Mouse (Mus musculus) CH12.LX (cell line): Measurements from ENCODE around the gene Gnb2. TPM values are rescaled to one million over a fixed set of nuclear protein-coding genes. Genes with fewer than 3 reads are reported as not detected.

Source experiments
- DNase-seq: peaks from one replicate; pipeline ENCODE4 v3.0.0-alpha.2; 2013; ENCODE audit errors: extremely low read depth
- H3K27ac ChIP-seq: 2 replicates; pipeline ENCODE4 v1.5.1; 2012; ENCODE audit warnings: low read depth, mild to moderate bottlenecking, control low read depth, moderate library complexity; ENCODE audit not compliant: insufficient read depth
- H3K27me3 ChIP-seq: replicated peaks from 2 replicates; pipeline ENCODE3; 2012; ENCODE audit warnings: inconsistent platforms
- H3K36me3 ChIP-seq, 2 experiments: replicated peaks in 1 of 2; 2 replicates each; pipeline versions ENCODE3 to v1.6.1; 2012; ENCODE audit warnings: inconsistent platforms in 1 of 2, low read length in 1 of 2, mild to moderate bottlenecking in 1 of 2, mixed read lengths in 1 of 2, moderate library complexity in 1 of 2; ENCODE audit not compliant: control insufficient read depth in 1 of 2, insufficient read depth in 1 of 2
- H3K4me1 ChIP-seq, 2 experiments: 2 replicates each; pipeline ENCODE4 v1.6.1; 2012; ENCODE audit warnings: inconsistent platforms in 1 of 2, moderate library complexity in 1 of 2; ENCODE audit not compliant: insufficient read depth in 2 of 2, control insufficient read depth in 1 of 2
- H3K4me2 ChIP-seq: 2 replicates; pipeline ENCODE4 v1.6.1; 2012; ENCODE audit warnings: low read depth, mild to moderate bottlenecking, control low read depth; ENCODE audit not compliant: poor library complexity, insufficient read depth, severe bottlenecking
- H3K4me3 ChIP-seq, 3 experiments: fragments of 150-350 bp in 1 of 3; sonication (generic) in 1 of 3; replicated peaks in 1 of 3; 2 replicates each; pipeline versions ENCODE3 to v1.5.1; 2011 to 2012; ENCODE audit warnings: low read depth in 2 of 3, low read length in 2 of 3, mild to moderate bottlenecking in 2 of 3, moderate library complexity in 2 of 3, control low read depth in 1 of 3, improper control_type of control experiment in 1 of 3, inconsistent platforms in 1 of 3, mixed read lengths in 1 of 3; ENCODE audit not compliant: poor library complexity in 1 of 3
- H3K79me2 ChIP-seq: replicated peaks from 2 replicates; pipeline ENCODE4 v1.6.1; 2012; ENCODE audit warnings: mild to moderate bottlenecking, moderate library complexity; ENCODE audit not compliant: control insufficient read depth, poor library complexity, insufficient read depth, severe bottlenecking; ENCODE audit errors: extremely low read depth
- H3K9ac ChIP-seq: 2 replicates; pipeline ENCODE4 v1.6.1; 2012; ENCODE audit warnings: low read depth, mild to moderate bottlenecking, control low read depth, moderate library complexity; ENCODE audit not compliant: insufficient read depth
- H3K9me3 ChIP-seq: replicated peaks from 2 replicates; pipeline ENCODE3; 2012; ENCODE audit warnings: low read length, inconsistent platforms, mixed read lengths
- CHD1 ChIP-seq: IDR thresholded peaks from 2 replicates; pipeline ENCODE4 v1.6.1; 2012; ENCODE audit warnings: low read depth, low read length, improper control_type of control experiment, inconsistent platforms
- ELF1 ChIP-seq: IDR thresholded peaks from 2 replicates; pipeline ENCODE4 v1.6.1; 2014; ENCODE audit warnings: low read depth, mild to moderate bottlenecking, inconsistent platforms, low read length, improper control_type of control experiment
- ETS1 ChIP-seq: conservative IDR thresholded peaks from 2 replicates; pipeline ENCODE4 v1.6.1; 2012; ENCODE audit warnings: low read depth, mild to moderate bottlenecking, inconsistent platforms, low read length, improper control_type of control experiment, moderate library complexity
- HCFC1 ChIP-seq: IDR thresholded peaks from 2 replicates; pipeline ENCODE4 v1.6.1; 2012; ENCODE audit warnings: low read depth, mild to moderate bottlenecking, inconsistent platforms, low read length, improper control_type of control experiment
- JUN ChIP-seq: IDR thresholded peaks from 2 replicates; pipeline ENCODE4 v1.6.1; 2011; ENCODE audit warnings: low read depth, mild to moderate bottlenecking, low read length, improper control_type of control experiment, moderate library complexity; ENCODE audit not compliant: insufficient read depth
- JUND ChIP-seq: conservative IDR thresholded peaks from 2 replicates; pipeline ENCODE4 v1.6.1; 2011; ENCODE audit warnings: low read depth, low read length, improper control_type of control experiment
- MAFK ChIP-seq: IDR thresholded peaks from 2 replicates; pipeline ENCODE4 v1.6.1; 2011; ENCODE audit warnings: low read length, improper control_type of control experiment; ENCODE audit not compliant: insufficient replicate concordance
- MAX ChIP-seq: IDR thresholded peaks from 2 replicates; pipeline ENCODE4 v1.6.1; 2011; ENCODE audit warnings: low read length, improper control_type of control experiment
- MEF2A ChIP-seq: IDR thresholded peaks from 2 replicates; pipeline ENCODE4 v1.6.1; 2014; ENCODE audit warnings: low read depth, mild to moderate bottlenecking, inconsistent platforms, low read length, improper control_type of control experiment, borderline replicate concordance
- MYC ChIP-seq: IDR thresholded peaks from 2 replicates; pipeline ENCODE4 v1.6.1; 2011; ENCODE audit warnings: low read depth, mild to moderate bottlenecking, improper control_type of control experiment, low read length
- NELFE ChIP-seq: IDR thresholded peaks from 2 replicates; pipeline ENCODE4 v1.6.1; 2011; ENCODE audit warnings: low read depth, low read length, improper control_type of control experiment
- PAX5 ChIP-seq: IDR thresholded peaks from 2 replicates; pipeline ENCODE4 v1.6.1; 2012; ENCODE audit warnings: low read length, inconsistent platforms, mixed read lengths
- POLR2A ChIP-seq: IDR thresholded peaks from 2 replicates; pipeline ENCODE4 v1.6.1; 2011; ENCODE audit warnings: low read depth, mild to moderate bottlenecking, improper control_type of control experiment, low read length
- POLR2AphosphoS2 ChIP-seq: IDR thresholded peaks from 2 replicates; pipeline ENCODE4 v1.6.1; 2011; ENCODE audit warnings: low read depth, low read length, improper control_type of control experiment
- RAD21 ChIP-seq: IDR thresholded peaks from 2 replicates; pipeline ENCODE4 v1.6.1; 2011; ENCODE audit warnings: low read depth, mild to moderate bottlenecking, low read length, improper control_type of control experiment, moderate library complexity
- TBP ChIP-seq: conservative IDR thresholded peaks from 2 replicates; pipeline ENCODE4 v1.6.1; 2011; ENCODE audit warnings: low read depth, low read length, improper control_type of control experiment
- UBTF ChIP-seq: IDR thresholded peaks from 2 replicates; pipeline ENCODE4 v1.6.1; 2012; ENCODE audit warnings: low read depth, mild to moderate bottlenecking, inconsistent platforms, low read length, improper control_type of control experiment, moderate library complexity
- USF1 ChIP-seq: IDR thresholded peaks from 2 replicates; pipeline ENCODE4 v1.6.1; 2014; ENCODE audit warnings: low read depth, mild to moderate bottlenecking, inconsistent platforms, low read length, improper control_type of control experiment
- USF2 ChIP-seq: conservative IDR thresholded peaks from 2 replicates; pipeline ENCODE4 v1.6.1; 2011; ENCODE audit warnings: low read depth, low read length, improper control_type of control experiment
- ZC3H11A ChIP-seq: IDR thresholded peaks from 2 replicates; pipeline ENCODE4 v1.6.1; 2012; ENCODE audit warnings: low read depth, mild to moderate bottlenecking, inconsistent platforms, low read length, improper control_type of control experiment
- ZMIZ1 ChIP-seq: IDR thresholded peaks from 2 replicates; pipeline ENCODE4 v1.6.1; 2012; ENCODE audit warnings: low read depth, mild to moderate bottlenecking, inconsistent platforms, low read length, improper control_type of control experiment
- dilution Hi-C: fragments of 300-500 bp; cut with MboI; formaldehyde crosslinking; loops from 2 replicates; pipeline ENCODE4 v1.14.3; 2020; ENCODE audit warnings: low sequenced_read_pairs; ENCODE audit not compliant: extremely low pct_unique_long_range_greater_than_20kb, extremely low pct_ligation_motif_present
- in situ Hi-C: fragments of 300-500 bp; cut with MboI; formaldehyde crosslinking; loops from 3 replicates; pipeline ENCODE4 v1.14.3; 2019; ENCODE audit warnings: low sequenced_read_pairs, low pct_ligation_motif_present, low pct_unique_long_range_greater_than_20kb, mixed read lengths
- polyA plus RNA-seq: library from polyadenylated mRNA; unstranded; fragments of >175 nt; gene quantifications from 2 replicates; pipeline ENCODE4 v1.2.1, GENCODE M21; 2012; ENCODE audit warnings: low read depth; ENCODE audit not compliant: insufficient read length
- total RNA-seq, 2 experiments: library from RNA; depleted of rRNA; stranded (reverse); fragments of 300-350 nt in 1 of 2; fragments of >200 nt in 1 of 2; gene quantifications; 2 replicates each; pipeline ENCODE4 v1.2.3; 2012 to 2014

Gene Gnb2
- total and polyA plus RNA-seq, 3 experiments: 264 to 480 (median 327) TPM

DNA sequence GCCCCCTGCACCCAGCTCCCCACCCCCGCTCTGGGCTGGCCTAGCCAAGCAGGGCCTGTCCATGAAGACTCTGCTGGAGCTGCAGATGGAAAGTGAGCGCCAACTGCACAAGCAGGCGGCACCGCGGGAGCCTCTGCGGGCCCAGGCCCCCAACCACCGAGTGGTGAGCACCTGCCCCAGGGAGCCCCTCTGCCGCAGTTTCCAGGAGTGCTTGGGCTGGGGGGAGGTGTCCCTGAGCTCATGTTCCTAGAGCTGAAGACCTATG, 9.1 kb downstream of the Gnb2 start:
- dilution Hi-C loops: no loop called here
- peaks cover 0 to 22% of the 10 kb centered on the region in 2 experiments; a peak in 2 of 4 replicates for H3K4me1 ChIP-seq
- no peak overlapping the region for H3K4me2 ChIP-seq
- no peak overlapping the region for H3K9ac ChIP-seq
- H3K27me3 ChIP-seq: no peaks in the 10 kb centered on the region
- H3K27ac ChIP-seq: no peak overlapping the region
- no peak for DNase-seq
- peaks cover 91 to 99% of the 10 kb centered on the region in 2 experiments for H3K36me3 ChIP-seq
- H3K79me2 ChIP-seq: no peaks in the 10 kb centered on the region
- in situ Hi-C loops: loop anchor here (25.0 kb wide), 1 partner anchor 238 kb away; no protein-coding TSS in a partner anchor
- H3K4me3 ChIP-seq: no peak overlapping the region
- TF ChIP-seq USF1 (no peak), RAD21 (no peak), USF2 (no peak), HCFC1 (no peak), MYC (no peak), MEF2A (no peak)
- H3K9me3 ChIP-seq: no peaks in the 10 kb centered on the region

DNA sequence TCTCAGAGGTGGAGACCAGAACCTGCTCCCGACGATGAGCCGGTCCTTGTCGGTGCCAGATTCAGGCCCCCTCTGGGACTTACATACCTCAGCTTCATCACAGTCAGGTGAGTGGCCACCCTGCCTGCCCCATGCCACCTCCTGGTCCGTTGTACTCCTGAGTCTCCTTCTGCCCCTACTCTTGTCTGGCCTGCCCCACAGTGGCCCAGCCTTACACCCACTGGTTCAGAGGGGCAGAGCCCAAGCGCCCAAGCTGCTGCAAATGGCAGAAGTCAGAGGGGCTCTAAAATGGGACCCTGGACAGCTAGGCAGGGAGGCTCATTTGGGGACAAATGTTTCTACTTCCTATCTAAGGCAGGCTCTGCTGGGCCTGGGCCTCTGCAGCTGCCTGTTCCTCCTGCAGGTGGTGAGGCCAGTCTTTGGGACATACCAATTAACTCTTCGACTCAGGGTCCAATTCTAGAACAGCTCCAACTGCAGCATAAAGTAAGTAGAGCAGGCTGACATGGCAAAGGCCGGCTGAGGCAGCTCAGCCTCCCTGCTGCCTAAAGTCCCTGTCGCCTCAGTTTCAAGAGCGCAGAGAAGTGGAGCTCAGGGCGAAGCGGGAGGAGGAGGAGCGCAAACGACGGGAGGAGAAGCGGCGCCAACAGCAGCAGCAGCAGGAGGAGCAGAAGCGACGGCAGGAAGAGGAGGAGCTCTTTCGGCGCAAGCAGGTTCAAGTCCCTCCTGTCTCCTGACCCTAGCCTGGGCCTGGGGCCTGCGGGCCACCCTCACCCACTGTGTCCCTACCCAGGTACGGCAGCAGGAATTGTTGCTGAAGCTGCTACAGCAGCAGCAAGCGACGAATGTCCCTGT, 9.7 kb downstream of the Gnb2 start:
- no peaks in the 10 kb centered on the region for H3K27me3 ChIP-seq
- TF ChIP-seq JUND: no peak
- TF ChIP-seq ELF1: no peak
- no peak for TF ChIP-seq ZMIZ1
- TF ChIP-seq TBP: no peak
- TF ChIP-seq PAX5: no peak
- no peak for TF ChIP-seq NELFE
- TF ChIP-seq UBTF: no peak
- TF ChIP-seq ZC3H11A: no peak
- TF ChIP-seq CHD1: no peak
- no peak for TF ChIP-seq POLR2AphosphoS2
- TF ChIP-seq USF1: no peak
- TF ChIP-seq MAX: no peak
- no peak for TF ChIP-seq MAFK
- no peak for TF ChIP-seq POLR2A
- no peak for TF ChIP-seq ETS1
- TF ChIP-seq JUN: no peak
- no peak for TF ChIP-seq RAD21
- no peak for TF ChIP-seq HCFC1
- TF ChIP-seq, all 38 proteins: peak for 0
- no peak overlapping the region for H3K4me2 ChIP-seq
- no peak for DNase-seq
- H3K9me3 ChIP-seq: no peaks in the 10 kb centered on the region
- peaks cover 91 to 99% of the 10 kb centered on the region in 2 experiments for H3K36me3 ChIP-seq
- no peak overlapping the region for H3K4me3 ChIP-seq
- H3K27ac ChIP-seq: no peak overlapping the region
- in situ Hi-C loops (loop anchor here (25.0 kb wide), 1 partner anchor 239 kb away; no protein-coding TSS in a partner anchor), dilution Hi-C loops (no loop called here)
- no peaks in the 10 kb centered on the region for H3K79me2 ChIP-seq
- H3K4me1 ChIP-seq: peaks cover 0 to 18% of the 10 kb centered on the region in 2 experiments; a peak in 2 of 4 replicates
- no peak overlapping the region for H3K9ac ChIP-seq
